Mouse (Mus musculus) urinary bladder, adult 18-20 months (tissue): ENCODE data around the gene Focad.

Experiments
- DNase-seq, 2 experiments: peaks; one replicate each; pipeline ENCODE4 v3.0.0; 2022; ENCODE audit warnings: low spot score in 2 of 2, mixed read lengths in 2 of 2

Gene Focad

DNA sequence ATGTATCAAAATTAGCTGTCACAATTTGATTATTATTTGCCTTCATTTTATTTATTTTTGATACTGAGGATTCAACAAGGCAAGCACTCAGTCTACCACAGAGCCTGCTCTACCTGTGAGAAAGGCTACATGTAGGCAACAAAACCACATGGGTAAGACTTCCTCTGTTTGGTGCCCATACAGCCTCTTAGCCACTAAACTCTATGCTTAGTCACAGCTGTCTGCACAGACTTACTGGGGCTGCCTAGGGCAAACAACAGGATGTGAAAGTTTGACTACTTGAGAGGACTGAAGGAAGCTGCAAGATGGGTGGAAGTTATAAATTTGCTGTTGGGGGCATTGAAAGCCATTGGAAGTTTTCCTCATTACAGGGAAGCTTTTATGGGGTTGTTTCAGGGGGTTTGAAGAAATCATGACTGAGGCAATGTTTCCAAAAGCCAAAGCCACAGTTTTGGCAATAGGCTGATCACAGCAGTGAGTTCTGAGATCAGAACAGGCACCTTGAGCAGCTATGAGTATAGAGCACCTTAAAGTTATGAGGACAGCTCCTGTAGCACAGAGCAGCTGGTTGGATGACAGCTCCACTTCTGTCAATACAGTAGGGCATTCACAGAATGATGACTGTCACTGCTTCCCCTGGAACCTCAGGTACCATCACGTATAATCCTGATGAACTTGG is 355.8 kb downstream of the Focad start:
- DNase-seq = no peak

DNA sequence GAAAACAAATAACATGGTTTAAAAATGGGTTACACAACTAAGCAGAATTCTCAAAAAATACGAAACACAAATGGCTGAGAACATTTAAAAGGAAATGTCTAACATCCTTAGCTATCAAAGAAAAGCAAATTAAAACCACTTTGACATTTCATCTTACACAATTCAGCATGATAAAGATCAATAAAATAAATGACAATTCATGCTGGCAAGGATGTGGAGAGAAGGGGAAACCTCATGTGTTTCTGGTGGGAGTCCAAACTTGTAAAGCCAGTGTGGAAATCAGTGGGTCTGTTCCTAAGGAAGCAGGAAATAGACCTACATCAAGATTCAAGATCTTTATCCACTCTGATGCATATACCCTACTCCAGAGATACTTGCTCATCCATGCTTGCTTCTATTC is 363.7 kb downstream of the Focad start:
- no peak for DNase-seq

DNA sequence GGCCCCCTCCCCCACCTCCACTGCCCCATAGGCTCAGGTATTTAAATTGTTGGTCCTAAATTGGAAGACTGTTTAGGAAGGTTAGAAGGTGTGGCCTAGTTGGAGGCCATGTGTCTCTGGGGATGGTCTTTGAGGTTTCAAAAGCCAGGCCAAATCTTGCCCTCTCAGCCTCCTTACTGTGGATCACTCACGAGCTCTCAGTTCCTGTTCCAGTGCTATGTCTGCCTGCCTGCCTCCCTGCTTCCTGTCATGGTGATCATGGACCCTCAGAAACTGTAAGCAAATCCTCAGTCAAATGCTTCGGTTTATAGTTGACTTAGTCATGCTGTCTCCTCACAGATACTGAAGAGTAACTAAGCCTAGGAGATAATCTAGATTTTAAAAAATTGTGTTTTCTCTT is 364.2 kb downstream of the Focad start:
- DNase-seq = no peak
